Mouse (Mus musculus) urinary bladder, postnatal 25 days (tissue): ENCODE measurements at regions not wholly inside any gene's neighbourhood (a gene's known extent, or its start where the extent isn't known, plus 50 kb on each side); places are given as distances from the start of the nearest gene placed in this dataset.

Experiments used
- DNase-seq: peaks from one replicate; pipeline ENCODE4 v3.0.0; 2022; ENCODE audit warnings: low spot score

- DNase-seq, result no peak
Observed at GRCm38 (mm10) chr5:148741267-148742004, 187.7 kb downstream of the Katnal1 start.

GRCm38 (mm10) chr5:148740366-148741266 lies 188.0 kb upstream of the Ubl3 start:
- DNase-seq, result peak; percentile 56

- DNase-seq, result no peak
Observed at GRCm38 (mm10) chr5:148739672-148740071, 187.1 kb upstream of the Ubl3 start.

GRCm38 (mm10) chr5:148739141-148739540 lies 186.6 kb upstream of the Ubl3 start:
- no peak for DNase-seq

- no peak for DNase-seq
Observed at GRCm38 (mm10) chr5:148729541-148729940, 177.0 kb upstream of the Ubl3 start.

- no peak for DNase-seq
Observed at GRCm38 (mm10) chr5:148728492-148728891, 175.9 kb upstream of the Ubl3 start.

GRCm38 (mm10) chr5:148726442-148726841 lies 173.9 kb upstream of the Ubl3 start:
- no peak for DNase-seq

GRCm38 (mm10) chr5:148724470-148724869 lies 171.9 kb upstream of the Ubl3 start:
- DNase-seq, result no peak

GRCm38 (mm10) chr5:148723677-148724227 lies 171.2 kb upstream of the Ubl3 start:
- no peak for DNase-seq

GRCm38 (mm10) chr5:148720604-148721003 lies 168.0 kb upstream of the Ubl3 start:
- no peak for DNase-seq

- DNase-seq, result no peak
Observed at GRCm38 (mm10) chr5:148716633-148717032, 164.0 kb upstream of the Ubl3 start.

- no peak for DNase-seq
Observed at GRCm38 (mm10) chr5:148715218-148715991, 162.8 kb upstream of the Ubl3 start.

- no peak for DNase-seq
Observed at GRCm38 (mm10) chr5:148714807-148715206, 162.2 kb upstream of the Ubl3 start.

GRCm38 (mm10) chr5:148713796-148714195 lies 161.2 kb upstream of the Ubl3 start:
- no peak for DNase-seq

GRCm38 (mm10) chr5:148713039-148713438 lies 160.4 kb upstream of the Ubl3 start:
- DNase-seq, result no peak

GRCm38 (mm10) chr5:148711570-148711969 lies 159.0 kb upstream of the Ubl3 start:
- DNase-seq, result no peak

GRCm38 (mm10) chr5:148709111-148709771 lies 156.7 kb upstream of the Ubl3 start:
- DNase-seq, result no peak

GRCm38 (mm10) chr5:148708014-148708741 lies 155.6 kb upstream of the Ubl3 start:
- no peak for DNase-seq

- no peak for DNase-seq
Observed at GRCm38 (mm10) chr5:148707335-148707734, 154.7 kb upstream of the Ubl3 start.

- DNase-seq, result no peak
Observed at GRCm38 (mm10) chr5:148706323-148707120, 153.9 kb upstream of the Ubl3 start.
